Mouse (Mus musculus): ENCODE data around the gene Mipep.

DNA sequence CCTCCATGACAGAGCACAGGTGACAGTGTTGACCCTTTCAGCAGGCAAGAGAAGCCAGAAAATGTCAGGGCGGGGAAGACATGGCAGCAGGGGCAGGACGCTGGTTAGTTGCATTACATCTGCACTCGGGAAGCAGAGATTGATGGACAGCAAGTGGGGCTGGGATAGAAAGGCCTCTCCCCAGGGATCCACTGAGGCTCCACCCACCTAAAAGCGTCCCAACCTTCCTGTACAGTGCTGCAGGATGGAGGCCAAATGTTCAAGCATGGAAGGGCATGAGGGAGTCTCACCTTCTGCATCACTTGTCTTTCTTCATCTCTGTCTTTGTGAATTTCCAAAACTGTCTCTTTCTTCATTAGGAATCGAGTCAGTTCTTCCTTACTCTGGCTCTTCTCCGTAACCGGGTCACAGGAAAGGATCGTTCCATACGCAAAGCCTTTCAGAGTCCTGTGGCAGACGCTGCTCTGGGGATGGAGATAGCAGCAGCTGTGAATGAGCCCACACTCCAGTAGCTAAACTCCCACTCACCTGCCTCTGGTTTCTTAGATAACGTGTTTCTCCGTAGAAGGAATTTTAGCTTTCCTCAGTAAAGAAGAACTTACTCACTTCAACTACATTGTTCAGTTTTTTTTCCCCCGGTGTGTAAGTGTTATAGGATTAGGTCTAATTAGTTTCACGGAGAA, 57.7 kb downstream of the Mipep start:
- no peak for TF ChIP-seq CTCF (IDR thresholded peaks at IDR 0.05 in 2 of 3, conservative IDR thresholded peaks at IDR 0.05 in 1 of 3; ENCODE audit: control insufficient read depth in 1 of 3, insufficient read depth in 1 of 3, low read depth in 2 of 3, low read length in 3 of 3, poor library complexity in 1 of 3, severe bottlenecking in 1 of 3)
- no peak for TF ChIP-seq POLR2A (IDR thresholded peaks at IDR 0.05; ENCODE audit: control insufficient read depth in 1 of 2, insufficient read depth in 1 of 2, low read depth in 1 of 2, low read length in 2 of 2, poor library complexity in 1 of 2)
- TF ChIP-seq MAX (IDR thresholded peaks at IDR 0.05; ENCODE audit: low read length): no peak
- no peak for TF ChIP-seq NRF1 (IDR thresholded peaks at IDR 0.05; ENCODE audit: insufficient read depth, low read depth, low read length, poor library complexity, severe bottlenecking)
- TF ChIP-seq CHD2 (IDR thresholded peaks at IDR 0.05; ENCODE audit: low read length): no peak

All from MEL (cell line).